Mouse (Mus musculus): ENCODE data around the gene Fam162b. TPM values are rescaled to one million over a fixed set of nuclear protein-coding genes. Genes with fewer than 3 reads are reported as not detected.
A peak's percentile ranks its signal among the peaks of the same experiment; 100 is the strongest.

Gene Fam162b
- polyA plus RNA-seq, 1 experiment from 2014 or later: 3.4 TPM

- H3K27me3 ChIP-seq (replicated peaks): peaks cover 14% of the 10 kb centered on the region
- H3K9me3 ChIP-seq: no peaks in the 10 kb centered on the region
- no peak overlapping the region for H3K27ac ChIP-seq (replicated peaks)
- no peak overlapping the region for H3K9ac ChIP-seq
- no peak for ATAC-seq (ENCODE audit: extremely low read depth, insufficient number of reproducible peaks, low FRiP score, low TSS enrichment)
- H3K4me3 ChIP-seq: no peak overlapping the region
- no peaks in the 10 kb centered on the region for H3K36me3 ChIP-seq
- 41% methylated on average over 10 of the region's 10 CpGs for WGBS
- no peaks in the 10 kb centered on the region for H3K4me1 ChIP-seq
- peak overlapping the region; percentile 53 for H3K4me2 ChIP-seq
These were observed 4.9 kb upstream of the Fam162b start for GRCm38 (mm10) chr10:51595001-51595931.

- ATAC-seq (ENCODE audit: extremely low read depth, insufficient number of reproducible peaks, low FRiP score, low TSS enrichment): no peak
- peaks cover 24% of the 10 kb centered on the region for H3K27me3 ChIP-seq (replicated peaks)
- no peak overlapping the region for H3K27ac ChIP-seq (replicated peaks)
- H3K4me3 ChIP-seq: no peak overlapping the region
- H3K9ac ChIP-seq: no peak overlapping the region
- no peaks in the 10 kb centered on the region for H3K36me3 ChIP-seq
- H3K4me2 ChIP-seq: no peak overlapping the region
- no peaks in the 10 kb centered on the region for H3K4me1 ChIP-seq
- WGBS: 83% methylated on average over 2 of the region's 2 CpGs
- no peaks in the 10 kb centered on the region for H3K9me3 ChIP-seq
These were observed 1.3 kb upstream of the Fam162b start for GRCm38 (mm10) chr10:51591574-51591973.

- no peak overlapping the region for H3K4me2 ChIP-seq
These were observed 5.4 kb downstream of the Fam162b start for GRCm38 (mm10) chr10:51584919-51585318.

GRCm38 (mm10) chr10:51584378-51584777, 5.9 kb downstream of the Fam162b start:
- no peaks in the 10 kb centered on the region for H3K9me3 ChIP-seq
- no peak for ATAC-seq (ENCODE audit: extremely low read depth, insufficient number of reproducible peaks, low FRiP score, low TSS enrichment)
- no peaks in the 10 kb centered on the region for H3K36me3 ChIP-seq
- H3K27me3 ChIP-seq (replicated peaks): peaks cover 2% of the 10 kb centered on the region; the same call in 1 of the 2 replicates
- WGBS: 54% methylated on average over 1 of the region's 1 CpGs
- no peak overlapping the region for H3K27ac ChIP-seq (replicated peaks)
- no peak overlapping the region for H3K9ac ChIP-seq
- H3K4me2 ChIP-seq: no peak overlapping the region
- H3K4me1 ChIP-seq: no peaks in the 10 kb centered on the region
- H3K4me3 ChIP-seq: no peak overlapping the region

More at GRCm38 (mm10) chr10:51584919-51585318, 5.4 kb downstream of the Fam162b start:
- Histone ChIP-seq H3K27me3 (replicated peaks) (peaks cover 7% of the 10 kb centered on the region), H3K27ac (replicated peaks) (no peak overlapping the region), H3K9ac (no peak overlapping the region), H3K4me1 (no peaks in the 10 kb centered on the region), H3K36me3 (no peaks in the 10 kb centered on the region), H3K4me3 (no peak overlapping the region), H3K9me3 (no peaks in the 10 kb centered on the region)
- no peak for ATAC-seq (ENCODE audit: extremely low read depth, insufficient number of reproducible peaks, low FRiP score, low TSS enrichment)

GRCm38 (mm10) chr10:51571225-51571996, 18.9 kb downstream of the Fam162b start:
- Histone ChIP-seq H3K36me3 (no peaks in the 10 kb centered on the region), H3K9me3 (no peaks in the 10 kb centered on the region), H3K4me1 (no peaks in the 10 kb centered on the region), H3K27ac (replicated peaks) (no peak overlapping the region), H3K27me3 (replicated peaks) (no peaks in the 10 kb centered on the region), H3K9ac (no peak overlapping the region), H3K4me3 (no peak overlapping the region), H3K4me2 (no peak overlapping the region)
- 66% methylated on average over 9 of the region's 9 CpGs for WGBS
- ATAC-seq (ENCODE audit: extremely low read depth, insufficient number of reproducible peaks, low FRiP score, low TSS enrichment): no peak

GRCm38 (mm10) chr10:51556005-51556404, 34.3 kb downstream of the Fam162b start:
- no peaks in the 10 kb centered on the region for H3K4me1 ChIP-seq
- WGBS: 65% methylated on average over 1 of the region's 1 CpGs
- no peak overlapping the region for H3K27ac ChIP-seq (replicated peaks)
- no peaks in the 10 kb centered on the region for H3K9me3 ChIP-seq
- no peak overlapping the region for H3K9ac ChIP-seq
- no peak overlapping the region for H3K4me3 ChIP-seq
- H3K36me3 ChIP-seq: no peaks in the 10 kb centered on the region
- H3K4me2 ChIP-seq: no peak overlapping the region
- ATAC-seq (ENCODE audit: extremely low read depth, insufficient number of reproducible peaks, low FRiP score, low TSS enrichment): no peak
- no peaks in the 10 kb centered on the region for H3K27me3 ChIP-seq (replicated peaks)

GRCm38 (mm10) chr10:51553348-51554123, 36.8 kb downstream of the Fam162b start:
- no peak overlapping the region for H3K27ac ChIP-seq (replicated peaks)
- H3K9me3 ChIP-seq: no peaks in the 10 kb centered on the region
- WGBS: 2% methylated on average over 16 of the region's 16 CpGs
- H3K4me2 ChIP-seq: peak overlapping the region; percentile 91
- ATAC-seq (ENCODE audit: extremely low read depth, insufficient number of reproducible peaks, low FRiP score, low TSS enrichment): no peak
- peak overlapping the region; percentile 60 for H3K4me3 ChIP-seq
- no peaks in the 10 kb centered on the region for H3K4me1 ChIP-seq
- no peaks in the 10 kb centered on the region for H3K36me3 ChIP-seq
- no peaks in the 10 kb centered on the region for H3K27me3 ChIP-seq (replicated peaks)
- peak overlapping the region; percentile 77 for H3K9ac ChIP-seq

Other genes with a start within 250 kb of the Fam162b start
- 1.0 TPM in 1 of 2 replicates, not detected in the other for gene Gm49339, start 109.9 kb downstream of the Fam162b start, polyA plus RNA-seq (2015; fragmentation: Nextera tagmentation; extraction: Ambion mirVana)
- gene Lilr4b, start 109.9 kb downstream of the Fam162b start, polyA plus RNA-seq (2015; fragmentation: Nextera tagmentation; extraction: Ambion mirVana): 0.69 and 0.87 TPM in 2 replicates
- gene Lilrb4a, start 99.6 kb downstream of the Fam162b start, polyA plus RNA-seq (2015; fragmentation: Nextera tagmentation; extraction: Ambion mirVana): 2.2 and 2.8 TPM in 2 replicates
- not detected in 2 replicates for gene Gprc6a, start 40.9 kb upstream of the Fam162b start, polyA plus RNA-seq (2015; fragmentation: Nextera tagmentation; extraction: Ambion mirVana)
- gene Rfx6, start 87.2 kb upstream of the Fam162b start, polyA plus RNA-seq (2015; fragmentation: Nextera tagmentation; extraction: Ambion mirVana): 0.11 TPM in 1 of 2 replicates, not detected in the other

Data from heart, embryonic 13.5 days (tissue).